Mouse (Mus musculus): ENCODE data around the gene Rnf181. TPM values are rescaled to one million over a fixed set of nuclear protein-coding genes. Genes with fewer than 3 reads are reported as not detected.

Rnf181 gene
- total RNA-seq, 2 experiments from 2014 or later, result 31.2 to 31.7 TPM

GRCm38 (mm10) chr6:72387816-72388215 lies 21.1 kb upstream of the Rnf181 start:
- intact Hi-C loops (cut with DNase I; ENCODE audit: low total_unique reads), result no loop called here
- no peak for DNase-seq

- no peak for DNase-seq
- intact Hi-C loops (cut with DNase I; ENCODE audit: low total_unique reads), result no loop called here
Observed at GRCm38 (mm10) chr6:72386561-72386960, 19.8 kb upstream of the Rnf181 start.

- intact Hi-C loops (cut with DNase I; ENCODE audit: low total_unique reads), result no loop called here
- DNase-seq, result no peak
Observed at GRCm38 (mm10) chr6:72385258-72385657, 18.5 kb upstream of the Rnf181 start.

GRCm38 (mm10) chr6:72383952-72384351 lies 17.2 kb upstream of the Rnf181 start:
- intact Hi-C loops (cut with DNase I; ENCODE audit: low total_unique reads), result no loop called here
- no peak for DNase-seq

GRCm38 (mm10) chr6:72383142-72383820 lies 16.5 kb upstream of the Rnf181 start:
- DNase-seq, result no peak
- intact Hi-C loops (cut with DNase I; ENCODE audit: low total_unique reads), result no loop called here

GRCm38 (mm10) chr6:72382494-72382893 lies 15.7 kb upstream of the Rnf181 start:
- intact Hi-C loops (cut with DNase I; ENCODE audit: low total_unique reads), result no loop called here
- DNase-seq, result no peak

GRCm38 (mm10) chr6:72380131-72380770 lies 13.5 kb upstream of the Rnf181 start, which contains the start of gene Vamp5:
Gene Vamp5, minus strand, starts transcription at chr6:72380468.
- intact Hi-C loops (cut with DNase I; ENCODE audit: low total_unique reads), result no loop called here
- peak; percentile 86 for DNase-seq

- intact Hi-C loops (cut with DNase I; ENCODE audit: low total_unique reads), result no loop called here
- DNase-seq, result peak; percentile 23
Observed at GRCm38 (mm10) chr6:72379377-72380130, 12.8 kb upstream of the Rnf181 start.

GRCm38 (mm10) chr6:72378510-72379234 lies 11.9 kb upstream of the Rnf181 start:
- no peak for DNase-seq
- intact Hi-C loops (cut with DNase I; ENCODE audit: low total_unique reads), result no loop called here

GRCm38 (mm10) chr6:72374820-72375563 lies 8.2 kb upstream of the Rnf181 start:
- intact Hi-C loops (cut with DNase I; ENCODE audit: low total_unique reads), result no loop called here
- DNase-seq, result no peak

- intact Hi-C loops (cut with DNase I; ENCODE audit: low total_unique reads), result no loop called here
- DNase-seq, result no peak
Observed at GRCm38 (mm10) chr6:72374206-72374605, 7.5 kb upstream of the Rnf181 start.

- intact Hi-C loops (cut with DNase I; ENCODE audit: low total_unique reads), result no loop called here
- no peak for DNase-seq
Observed at GRCm38 (mm10) chr6:72373184-72373583, 6.4 kb upstream of the Rnf181 start.

- DNase-seq, result no peak
- intact Hi-C loops (cut with DNase I; ENCODE audit: low total_unique reads), result no loop called here
Observed at GRCm38 (mm10) chr6:72371571-72371970, 4.8 kb upstream of the Rnf181 start.

GRCm38 (mm10) chr6:72371147-72371546 lies 4.4 kb upstream of the Rnf181 start:
- intact Hi-C loops (cut with DNase I; ENCODE audit: low total_unique reads), result no loop called here
- DNase-seq, result peak; percentile 28

- DNase-seq, result no peak
- intact Hi-C loops (cut with DNase I; ENCODE audit: low total_unique reads), result no loop called here
Observed at GRCm38 (mm10) chr6:72370091-72370490, 3.3 kb upstream of the Rnf181 start.

GRCm38 (mm10) chr6:72369557-72369956 lies 2.8 kb upstream of the Rnf181 start:
- DNase-seq, result no peak
- intact Hi-C loops (cut with DNase I; ENCODE audit: low total_unique reads), result no loop called here

GRCm38 (mm10) chr6:72367460-72367974 lies 761 bp upstream of the Rnf181 start:
- DNase-seq, result no peak
- intact Hi-C loops (cut with DNase I; ENCODE audit: low total_unique reads), result no loop called here

- intact Hi-C loops (cut with DNase I; ENCODE audit: low total_unique reads), result no loop called here
- no peak for DNase-seq
Observed at GRCm38 (mm10) chr6:72366304-72366703, 452 bp downstream of the Rnf181 start.

GRCm38 (mm10) chr6:72364985-72365384 lies 1.8 kb downstream of the Rnf181 start:
- intact Hi-C loops (cut with DNase I; ENCODE audit: low total_unique reads), result no loop called here
- DNase-seq, result no peak

Data from gastrocnemius, postnatal 14 days (tissue).